Mouse (Mus musculus) 3134 (cell line): ENCODE data around the gene Ddx19a.
A peak's percentile ranks its signal among the peaks of the same experiment; 100 is the strongest.
"Not testable (repeated sequence)": the region's sequence is repeated elsewhere in the genome, so short reads cannot be mapped to it uniquely, and the experiment has no call there.

Experiments
- DNase-seq: peaks from one replicate; pipeline ENCODE4 v3.0.0-alpha.2; 2011; ENCODE audit warnings: low spot score; ENCODE audit not compliant: insufficient read length; ENCODE audit errors: extremely low read depth

Ddx19a gene

GRCm38 (mm10) chr8:110938882-110939589 lies 58.6 kb downstream of the Ddx19a start:
- peak; percentile 78 for DNase-seq

GRCm38 (mm10) chr8:110936217-110936616 lies 61.4 kb downstream of the Ddx19a start:
- no peak for DNase-seq

DNA sequence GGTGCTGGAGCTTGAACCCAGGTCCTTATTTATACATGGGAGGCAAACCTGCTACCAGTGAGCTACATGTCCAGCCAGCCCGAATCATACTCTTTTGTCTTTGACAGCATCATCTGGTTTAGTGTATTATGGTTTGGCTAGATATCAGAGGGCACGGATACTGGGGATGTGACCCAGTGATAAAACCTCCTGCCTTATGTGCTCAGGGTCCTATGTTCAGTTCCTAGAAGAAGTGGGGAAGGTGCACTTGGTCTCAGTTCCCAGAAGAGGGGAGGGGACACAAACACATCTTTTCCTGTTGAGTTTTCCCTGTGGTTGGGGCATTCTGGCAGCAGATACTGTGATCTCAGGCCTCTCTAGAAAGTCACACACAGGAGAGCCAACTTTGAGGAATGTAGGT lies 64.3 kb downstream of the Ddx19a start:
- DNase-seq: no peak

DNA sequence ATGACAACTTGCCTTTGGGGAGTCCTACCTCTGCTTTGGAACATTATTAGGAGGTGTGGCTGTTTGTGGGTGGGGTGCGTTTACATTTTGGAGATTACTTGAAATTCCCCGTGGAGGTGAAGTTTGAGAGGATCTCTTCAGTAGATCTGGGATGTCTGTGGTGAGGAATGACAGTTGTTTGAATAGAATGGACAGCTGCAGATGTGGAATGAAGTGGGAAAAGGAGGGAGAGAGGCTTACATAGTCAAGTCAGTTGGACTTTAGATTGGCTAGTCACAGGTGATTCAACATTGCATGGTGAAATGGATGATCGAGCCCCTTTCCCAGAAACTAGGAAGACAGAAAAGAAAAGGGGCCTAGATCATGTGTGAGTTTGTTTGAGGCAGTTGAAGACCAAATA lies 65.2 kb downstream of the Ddx19a start:
- no peak for DNase-seq

GRCm38 (mm10) chr8:110931176-110931939 lies 66.2 kb downstream of the Ddx19a start:
- no peak for DNase-seq

GRCm38 (mm10) chr8:110929672-110930071 lies 67.9 kb downstream of the Ddx19a start:
- not testable (repeated sequence) for DNase-seq

GRCm38 (mm10) chr8:110929066-110929465 lies 68.5 kb downstream of the Ddx19a start:
- DNase-seq: no peak

GRCm38 (mm10) chr8:110928435-110928834 lies 69.2 kb downstream of the Ddx19a start:
- no peak for DNase-seq

- no peak for DNase-seq
These were observed 70.9 kb downstream of the Ddx19a start for GRCm38 (mm10) chr8:110926690-110927089.

DNA sequence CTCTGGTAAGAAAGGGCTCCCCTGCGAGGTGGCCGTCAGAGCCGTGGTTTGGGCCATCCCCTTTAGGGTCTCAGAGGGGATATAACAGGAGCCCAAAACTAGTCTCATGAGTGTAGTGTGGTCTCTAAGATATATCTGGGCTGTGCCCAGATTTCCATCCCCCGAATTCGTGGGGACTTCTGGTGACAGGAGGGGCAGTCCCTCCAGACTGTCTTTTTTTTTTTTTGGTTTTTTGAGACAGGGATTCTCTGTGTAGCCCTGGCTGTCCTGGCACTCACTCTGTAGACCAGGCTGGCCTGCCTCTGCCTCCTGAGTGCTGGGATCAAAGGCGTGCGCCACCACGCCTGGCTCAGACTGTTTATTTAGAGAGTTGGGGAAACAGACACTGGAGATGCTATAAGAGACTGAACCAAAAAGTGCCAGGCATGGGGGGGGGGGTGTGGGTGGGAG lies 71.9 kb downstream of the Ddx19a start:
- no peak for DNase-seq
